Mouse (Mus musculus) layer of hippocampus, postnatal 25 days (tissue): ENCODE measurements around the gene Pros1. TPM values are rescaled to one million over a fixed set of nuclear protein-coding genes. Genes with fewer than 3 reads are reported as not detected.

Experiments used
- DNase-seq, 2 experiments: peaks; one replicate each; pipeline ENCODE4 v3.0.0; 2022; ENCODE audit warnings: mixed read lengths in 2 of 2, low spot score in 1 of 2; ENCODE audit errors: extremely low spot score in 1 of 2
- total RNA-seq, 2 experiments: library from RNA; stranded (reverse); gene quantifications; 2 replicates each; pipeline ENCODE4 v1.2.3; 2021

Gene Pros1
- total RNA-seq, result 1 to 10 TPM; 7.3 to 8.9 TPM

DNA sequence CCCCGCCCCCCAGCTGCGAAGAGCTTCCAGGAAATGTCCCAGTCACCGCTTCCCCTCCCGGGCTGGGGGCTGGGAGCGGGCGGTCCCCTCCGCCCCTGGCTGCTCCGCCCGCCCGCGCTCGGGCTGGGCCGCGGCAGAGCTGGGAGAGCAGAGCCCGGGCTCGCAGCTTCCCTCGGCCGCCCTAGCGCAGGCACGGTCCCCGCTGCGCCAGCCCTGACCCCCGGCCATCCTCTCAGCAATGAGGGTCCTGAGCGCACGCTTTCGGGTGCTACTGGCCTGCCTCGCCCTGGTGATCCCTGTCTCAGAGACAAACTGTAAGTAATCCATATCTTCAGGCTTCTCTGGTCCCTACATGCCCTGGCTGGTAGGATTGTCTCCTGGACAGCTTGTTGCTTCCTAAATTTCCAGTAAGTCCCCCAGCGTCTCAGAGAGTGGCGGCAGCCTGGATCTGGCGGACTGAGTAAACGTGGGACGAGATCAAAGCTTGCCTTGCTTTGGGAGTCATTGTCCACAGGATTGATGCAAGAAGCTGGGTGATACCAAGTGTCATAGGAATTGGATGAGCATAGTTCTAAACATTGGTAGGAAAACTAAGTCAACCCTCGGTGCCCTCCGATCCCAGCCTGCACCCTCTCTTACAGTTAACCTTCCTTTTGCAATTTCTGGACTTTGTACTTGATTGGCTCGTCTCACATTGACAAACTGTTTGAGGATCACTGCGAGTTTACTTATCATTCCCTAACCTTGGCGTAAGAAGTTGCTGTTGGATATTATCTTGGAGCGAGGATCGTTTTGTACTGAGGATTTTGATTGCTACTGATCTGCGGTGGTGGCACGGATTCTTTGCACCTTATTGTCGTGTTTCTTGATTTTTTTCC lies at the start of gene Pros1:
Gene Pros1, plus strand, starts transcription at position 117 of the 878 bp plus-strand sequence.
- DNase-seq, result peak; percentile 17 to 31

- no peak for DNase-seq
These were observed 49.5 kb upstream of the Pros1 start for GRCm38 (mm10) chr16:62804621-62805020.

- no peak for DNase-seq
These were observed 46.7 kb upstream of the Pros1 start for GRCm38 (mm10) chr16:62807249-62807979.

- no peak for DNase-seq
These were observed 43.3 kb upstream of the Pros1 start for GRCm38 (mm10) chr16:62810855-62811254.

- DNase-seq, result no peak
These were observed 40.3 kb upstream of the Pros1 start for GRCm38 (mm10) chr16:62813790-62814189.

DNA sequence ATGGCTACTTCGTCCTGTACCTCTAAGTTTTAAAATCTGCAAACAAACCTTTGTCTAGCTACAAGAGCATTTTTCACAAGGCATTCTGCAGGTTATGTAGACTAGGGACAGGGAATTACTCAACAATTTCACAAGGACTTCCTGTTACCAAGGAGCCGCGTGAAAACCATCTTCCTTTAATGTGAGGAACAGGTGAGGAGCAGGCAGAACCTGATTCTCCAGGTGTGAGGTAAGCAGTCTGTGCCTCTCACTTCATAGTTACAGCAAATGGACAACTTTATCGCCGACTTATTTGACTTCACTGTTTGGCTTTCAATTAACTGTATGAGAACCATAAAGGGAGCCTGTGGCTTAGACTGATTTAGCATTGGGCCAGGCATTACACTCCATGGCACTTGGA lies 39.6 kb upstream of the Pros1 start, which contains the start of gene Stx19:
Gene Stx19, plus strand, starts transcription at position 186 of the 400 bp plus-strand sequence.
- DNase-seq, result no peak

- no peak for DNase-seq
These were observed 31.6 kb upstream of the Pros1 start for GRCm38 (mm10) chr16:62822472-62822871.

DNA sequence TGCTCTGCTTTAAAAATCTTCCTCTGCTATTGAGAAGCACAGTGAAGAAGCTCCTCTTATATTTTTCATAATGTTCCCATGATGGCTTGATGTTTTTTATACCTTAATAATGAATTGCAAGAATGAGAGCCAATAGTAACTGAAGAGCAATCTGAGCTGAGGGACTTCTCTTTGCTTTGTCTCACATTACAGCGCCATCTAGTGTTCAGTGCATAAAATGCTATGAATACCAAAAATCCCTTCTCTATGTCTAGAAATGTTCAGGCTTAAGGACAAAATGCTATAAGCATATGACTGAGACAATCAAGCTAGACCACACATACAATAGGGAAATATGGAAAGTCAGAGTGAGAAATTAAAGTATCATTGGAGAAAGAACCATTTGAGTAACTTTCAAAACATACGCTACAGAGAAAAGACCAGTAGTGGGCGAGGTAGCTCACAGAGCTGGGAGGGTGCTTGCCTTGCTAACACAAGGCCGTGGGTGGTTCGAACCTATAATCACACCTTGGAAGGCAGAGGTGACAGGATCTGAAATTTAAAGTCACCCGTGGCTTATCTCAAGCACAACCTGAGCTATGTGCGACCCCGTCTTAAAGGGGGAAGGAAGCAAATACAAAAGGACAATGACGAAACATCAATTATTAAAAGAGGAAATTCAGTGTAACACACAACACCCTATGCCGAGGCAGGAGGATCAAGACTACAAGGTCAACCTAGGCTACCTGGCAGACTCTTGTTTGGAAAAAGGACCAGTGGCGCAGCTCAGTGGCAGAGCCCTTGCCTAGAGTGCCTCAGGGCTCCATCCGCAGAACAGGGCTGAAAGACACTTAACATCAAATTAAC lies 27.7 kb upstream of the Pros1 start:
- DNase-seq, result no peak

DNA sequence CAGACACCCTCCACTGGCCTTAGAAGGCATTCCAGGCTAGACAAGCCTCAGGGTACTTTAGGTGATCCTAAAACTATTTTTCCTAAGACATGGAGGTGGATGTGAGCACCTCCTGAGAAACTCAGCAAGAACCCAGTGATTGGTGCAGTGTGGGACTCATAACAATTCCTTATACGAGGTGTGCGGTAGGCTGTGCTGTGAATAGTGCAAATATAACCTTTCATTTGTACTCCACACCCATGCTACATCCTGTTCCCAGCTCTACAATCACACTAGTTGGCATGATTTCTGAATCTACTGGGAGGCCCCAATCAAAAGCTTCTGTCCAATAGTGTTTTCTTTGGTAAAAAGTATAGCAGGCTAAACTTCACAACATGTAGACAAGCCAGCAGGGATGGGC lies 22.1 kb upstream of the Pros1 start:
- DNase-seq, result no peak

DNA sequence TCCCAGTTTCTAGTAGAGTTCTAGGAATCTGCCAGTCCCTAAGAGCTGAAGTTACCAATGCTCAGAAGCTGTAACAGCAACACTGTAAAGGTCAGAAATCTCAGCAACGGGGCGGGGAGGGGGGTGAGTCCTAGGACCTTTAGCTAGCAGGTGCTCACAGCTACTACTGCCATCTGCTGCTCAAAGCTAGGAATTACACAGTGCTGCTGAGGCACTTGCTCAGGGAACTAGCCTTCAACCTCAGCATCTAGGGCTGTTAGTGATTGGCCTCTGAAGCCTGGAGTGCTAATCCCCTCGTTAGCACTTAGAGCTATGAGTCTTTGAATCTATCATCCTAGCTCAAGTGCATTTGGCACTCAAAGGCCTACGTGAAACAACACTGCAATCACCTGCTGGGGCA lies 21.6 kb upstream of the Pros1 start:
- DNase-seq, result no peak

- DNase-seq, result no peak
These were observed 19.9 kb upstream of the Pros1 start for GRCm38 (mm10) chr16:62834016-62834735.

DNA sequence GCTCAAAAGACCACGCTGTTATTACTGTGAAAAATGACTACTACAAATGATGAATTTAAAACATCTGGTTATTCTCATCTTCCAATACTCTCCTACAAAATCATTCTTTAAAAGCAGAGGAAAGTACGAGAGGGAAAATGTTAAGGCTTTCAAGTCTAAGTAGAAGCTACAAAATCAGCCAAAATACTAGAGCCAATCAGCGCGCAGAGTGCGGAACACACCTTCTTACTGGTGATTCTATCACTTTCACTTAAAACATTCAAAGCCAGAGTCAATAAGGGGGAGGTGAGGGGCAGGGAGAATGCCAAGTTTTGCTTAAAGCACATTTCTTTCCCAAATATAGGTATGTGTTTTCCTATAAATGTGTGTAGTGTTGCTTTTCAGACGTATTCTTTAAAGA lies 8.8 kb upstream of the Pros1 start:
- no peak for DNase-seq

DNA sequence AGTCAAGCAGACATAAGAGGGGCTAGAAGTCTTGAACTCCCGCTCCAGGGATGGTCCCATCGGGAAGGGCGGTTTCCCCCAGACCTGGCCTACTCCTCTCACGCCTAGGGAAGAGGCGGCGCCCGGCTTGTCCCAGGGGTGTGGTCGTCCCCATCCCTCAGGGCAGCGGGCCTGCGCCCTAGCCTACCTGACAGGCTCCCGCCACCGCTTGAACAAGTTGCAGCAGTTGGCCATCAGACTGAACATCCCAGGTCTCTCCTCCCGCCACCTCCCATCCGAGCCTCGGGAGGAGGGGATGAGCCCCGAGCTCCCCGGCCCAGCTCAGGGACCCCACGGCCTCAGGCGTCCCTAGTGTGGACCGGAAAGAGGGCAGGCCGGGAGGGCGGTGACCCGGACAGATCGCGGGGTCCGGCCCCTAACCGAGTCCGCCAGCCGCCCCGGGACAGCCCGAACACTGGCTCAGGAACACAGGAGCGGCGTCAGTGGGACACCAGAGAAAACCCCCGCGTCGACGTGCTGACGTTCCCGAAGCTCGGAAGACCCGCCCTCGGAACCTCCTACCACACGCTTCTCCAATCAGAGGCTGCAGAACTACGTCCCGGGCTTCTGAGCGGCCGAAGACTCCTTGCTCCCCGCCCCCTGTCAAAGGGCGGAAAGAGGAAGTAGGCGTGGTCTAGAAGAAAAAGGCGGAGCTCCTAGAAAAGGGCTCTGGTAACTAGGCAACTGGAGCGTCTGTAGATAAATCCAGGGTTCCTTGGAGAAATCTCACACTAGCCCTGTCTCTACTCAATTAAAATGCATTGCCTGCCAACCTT lies 7.4 kb upstream of the Pros1 start, which contains the start of gene Arl13b:
Gene Arl13b, minus strand, starts transcription at position 543 of the 815 bp plus-strand sequence.
- peak; percentile 66 to 70 for DNase-seq

- no peak for DNase-seq
These were observed 1.4 kb upstream of the Pros1 start for GRCm38 (mm10) chr16:62852464-62853252.

GRCm38 (mm10) chr16:62853611-62854126 lies 438 bp upstream of the Pros1 start:
- DNase-seq, result no peak

GRCm38 (mm10) chr16:62855385-62855784 lies 1.3 kb downstream of the Pros1 start:
- no peak for DNase-seq

DNA sequence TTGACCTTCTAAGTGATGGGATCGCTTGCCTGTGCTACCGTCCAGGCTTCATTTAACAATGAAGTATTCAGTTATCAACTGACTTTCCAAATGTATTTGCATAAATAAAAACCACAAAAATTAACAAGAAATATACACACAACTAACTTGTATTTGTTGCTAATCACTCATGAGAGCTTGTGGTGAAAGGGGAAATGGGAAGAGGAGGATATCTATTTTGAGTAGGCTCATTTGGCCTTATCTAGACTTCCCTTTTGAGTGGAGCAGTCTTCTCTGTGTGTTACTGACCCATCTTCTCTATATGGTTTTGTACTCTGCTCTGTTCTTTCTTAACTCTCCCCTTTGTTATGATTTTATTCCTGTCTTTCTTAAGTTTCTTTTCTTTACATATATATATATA lies 2.2 kb downstream of the Pros1 start:
- no peak for DNase-seq

GRCm38 (mm10) chr16:62857498-62857897 lies 3.4 kb downstream of the Pros1 start:
- no peak for DNase-seq
